Mouse (Mus musculus): ENCODE results near the gene Fpgs. TPM values are rescaled to one million over a fixed set of nuclear protein-coding genes. Genes with fewer than 3 reads are reported as not detected.

Gene Fpgs
- polyA plus RNA-seq (2015; fragmentation: Nextera tagmentation; extraction: Ambion mirVana) = 19.3 and 20.6 TPM in 2 replicates

DNA sequence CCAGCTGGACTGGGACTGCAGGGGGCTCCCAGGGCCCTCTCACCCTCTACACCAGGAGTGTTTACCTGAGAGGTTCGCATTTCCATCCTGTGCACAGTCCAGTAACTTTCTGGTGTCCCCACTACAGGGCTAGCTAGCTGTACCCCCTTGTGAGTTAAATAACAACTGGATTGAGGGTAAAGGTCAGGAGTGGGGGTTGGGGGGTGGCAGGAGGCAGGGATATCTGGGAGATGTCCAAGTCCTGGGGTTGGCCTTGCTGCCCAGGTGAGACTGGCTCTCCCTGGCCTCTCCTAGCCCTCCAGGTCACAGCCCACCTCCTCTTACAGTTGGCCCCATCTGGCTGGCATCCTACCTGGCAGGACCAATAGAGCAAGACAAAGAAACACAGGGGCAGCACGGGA, at the start of gene Fpgs:
TSS of gene Fpgs (minus strand) at position 125 of the 401 bp plus-strand sequence.
- no peak within 1 kb of the TSS for H3K9ac ChIP-seq (replicated peaks)
- no peaks in the 10 kb centered on the region for H3K27me3 ChIP-seq (replicated peaks)
- ATAC-seq (ENCODE audit: low FRiP score) = no peak
- no peaks in the 10 kb centered on the region for H3K9me3 ChIP-seq (replicated peaks)
- no peaks in the 10 kb centered on the region for H3K4me1 ChIP-seq
- peaks cover 58% of the 10 kb centered on the region for H3K36me3 ChIP-seq
- no peak within 1 kb of the TSS for H3K27ac ChIP-seq (replicated peaks)
- WGBS = 70% methylated on average over 2 of the region's 2 CpGs
- H3K4me3 ChIP-seq (replicated peaks) = no peak within 1 kb of the TSS
- H3K4me2 ChIP-seq = no peak within 1 kb of the TSS

DNA sequence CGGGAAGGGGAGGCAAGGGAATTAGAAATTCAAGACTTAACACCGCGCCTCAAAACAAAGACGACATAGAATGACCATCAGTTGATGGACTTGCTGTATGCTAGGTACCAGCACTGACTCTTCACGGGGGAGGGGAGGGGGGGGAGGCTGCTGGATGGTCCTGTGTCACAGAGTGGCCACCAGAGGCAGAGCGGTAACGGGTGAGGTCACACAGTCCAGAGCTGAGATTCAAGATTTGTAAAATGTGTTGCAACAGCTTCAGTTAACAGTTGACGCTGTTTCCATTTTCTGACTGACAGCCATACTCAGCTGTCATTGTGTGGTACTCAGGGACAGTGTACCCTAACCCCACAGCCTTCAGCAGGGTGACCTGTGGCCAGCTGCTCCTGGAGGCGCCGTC, 48.2 kb upstream of the Fpgs start:
- Histone ChIP-seq H3K4me1 (peaks cover 22% of the 10 kb centered on the region), H3K9me3 (replicated peaks) (no peaks in the 10 kb centered on the region), H3K4me3 (replicated peaks) (no peak overlapping the region)

DNA sequence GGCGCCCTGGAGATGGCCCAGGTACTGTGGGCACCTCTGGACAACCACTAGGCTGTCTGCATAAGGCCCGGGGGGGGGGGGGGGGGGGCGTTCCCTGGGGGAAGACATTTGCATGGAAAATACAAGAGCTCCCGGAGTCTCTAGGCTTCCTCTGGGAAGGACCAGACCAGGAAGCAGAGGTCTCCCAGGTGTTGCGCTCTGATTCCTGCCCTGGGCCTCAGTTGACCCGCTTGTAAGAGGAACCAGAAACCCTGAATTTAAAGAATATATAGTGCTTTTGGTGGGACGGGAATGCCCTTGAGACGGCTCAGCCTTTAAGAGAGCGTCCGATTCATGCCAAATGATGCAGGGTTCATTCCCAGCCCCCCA, 47.7 kb upstream of the Fpgs start:
- peak overlapping the region; percentile 52 for H3K4me2 ChIP-seq
- H3K27me3 ChIP-seq (replicated peaks) = no peaks in the 10 kb centered on the region
- no peaks in the 10 kb centered on the region for H3K9me3 ChIP-seq (replicated peaks)
- no peak overlapping the region for H3K9ac ChIP-seq (replicated peaks)
- H3K4me3 ChIP-seq (replicated peaks) = peak overlapping the region; percentile 22
- H3K36me3 ChIP-seq = peaks cover 73% of the 10 kb centered on the region
- WGBS = 13% methylated on average over 10 of the region's 10 CpGs
- no peak for ATAC-seq (ENCODE audit: low FRiP score)
- peak overlapping the region; percentile 48; the same call in 1 of the 2 replicates for H3K27ac ChIP-seq (replicated peaks)
- H3K4me1 ChIP-seq = peaks cover 20% of the 10 kb centered on the region

More for the DNA sequence above, 48.2 kb upstream of the Fpgs start:
- Histone ChIP-seq H3K36me3 (peaks cover 68% of the 10 kb centered on the region), H3K27me3 (replicated peaks) (no peaks in the 10 kb centered on the region), H3K9ac (replicated peaks) (no peak overlapping the region), H3K27ac (replicated peaks) (no peak overlapping the region), H3K4me2 (peak overlapping the region; percentile 52; the same call in 1 of the 2 replicates)
- no peak for ATAC-seq (ENCODE audit: low FRiP score)
- 64% methylated on average over 10 of the region's 10 CpGs for WGBS

DNA sequence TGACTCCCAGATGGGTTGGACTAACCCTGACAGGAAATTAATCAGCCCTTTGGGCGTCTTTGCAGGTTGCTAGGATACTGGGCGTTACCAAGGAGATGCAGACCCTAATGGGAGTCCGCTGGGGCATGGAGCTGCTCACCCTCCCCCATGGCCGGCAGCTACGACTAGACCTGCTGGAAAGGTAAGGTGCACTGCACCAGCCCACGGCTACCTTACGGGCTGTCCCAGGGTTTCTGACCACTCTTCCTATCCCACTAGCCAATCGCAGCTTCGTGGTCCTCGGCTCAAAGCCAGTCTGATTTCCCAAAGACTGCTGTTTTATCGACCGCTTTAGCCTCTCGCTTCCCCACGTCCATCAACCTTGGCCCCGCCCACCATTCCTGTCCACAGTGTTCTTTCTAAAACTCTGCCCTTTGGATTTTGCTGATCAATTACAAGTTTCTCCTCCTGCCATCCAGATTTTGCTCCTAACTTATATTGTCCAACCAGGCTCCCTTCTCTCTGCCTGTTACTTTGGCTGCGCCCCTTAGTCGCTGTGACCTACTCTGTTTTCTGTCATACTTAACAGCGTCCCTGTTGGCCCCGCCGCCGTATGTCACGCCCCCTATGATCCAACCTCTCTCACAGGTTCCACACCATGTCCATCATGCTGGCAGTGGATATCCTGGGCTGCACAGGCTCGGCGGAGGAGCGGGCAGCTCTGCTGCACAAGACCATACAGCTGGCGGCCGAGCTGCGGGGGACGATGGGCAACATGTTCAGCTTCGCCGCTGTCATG, 47.1 kb upstream of the Fpgs start:
- no peak overlapping the region; the same call in 1 of the 2 replicates for H3K9ac ChIP-seq (replicated peaks)
- H3K36me3 ChIP-seq = peaks cover 79% of the 10 kb centered on the region
- H3K27ac ChIP-seq (replicated peaks) = peak overlapping the region; percentile 48
- 9% methylated on average over 31 of the region's 31 CpGs for WGBS
- peak overlapping the region; percentile 22 for H3K4me3 ChIP-seq (replicated peaks)
- H3K4me2 ChIP-seq = peak overlapping the region; percentile 52
- ATAC-seq (ENCODE audit: low FRiP score) = peak; percentile 61
- H3K4me1 ChIP-seq = peaks cover 19% of the 10 kb centered on the region
- H3K9me3 ChIP-seq (replicated peaks) = no peaks in the 10 kb centered on the region
- no peaks in the 10 kb centered on the region for H3K27me3 ChIP-seq (replicated peaks)

DNA sequence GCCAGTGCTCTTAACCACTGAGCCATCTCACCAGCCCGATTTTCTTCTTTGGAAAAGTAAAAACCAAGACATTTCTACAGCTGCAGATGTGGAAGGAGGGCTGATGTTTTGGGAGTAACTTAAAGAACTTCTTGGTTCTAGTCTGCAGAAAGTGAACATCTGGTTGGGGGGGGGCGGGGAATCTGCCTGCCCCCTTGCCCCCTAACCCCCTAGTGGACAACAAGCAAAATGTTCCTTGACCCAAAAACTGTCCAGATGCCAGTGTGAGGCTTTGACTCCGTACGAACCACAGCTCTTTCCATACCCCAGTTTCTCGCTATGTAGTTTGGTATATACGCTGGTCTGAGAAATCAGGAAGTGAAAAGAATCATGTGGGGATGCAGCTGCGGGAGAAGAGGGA, 46.3 kb upstream of the Fpgs start:
- Histone ChIP-seq H3K36me3 (peaks cover 88% of the 10 kb centered on the region), H3K9me3 (replicated peaks) (no peaks in the 10 kb centered on the region), H3K4me2 (no peak overlapping the region), H3K4me3 (replicated peaks) (no peak overlapping the region), H3K27ac (replicated peaks) (no peak overlapping the region), H3K4me1 (peaks cover 19% of the 10 kb centered on the region), H3K9ac (replicated peaks) (no peak overlapping the region; the same call in 1 of the 2 replicates), H3K27me3 (replicated peaks) (no peaks in the 10 kb centered on the region)
- 72% methylated on average over 7 of the region's 7 CpGs for WGBS
- no peak for ATAC-seq (ENCODE audit: low FRiP score)

DNA sequence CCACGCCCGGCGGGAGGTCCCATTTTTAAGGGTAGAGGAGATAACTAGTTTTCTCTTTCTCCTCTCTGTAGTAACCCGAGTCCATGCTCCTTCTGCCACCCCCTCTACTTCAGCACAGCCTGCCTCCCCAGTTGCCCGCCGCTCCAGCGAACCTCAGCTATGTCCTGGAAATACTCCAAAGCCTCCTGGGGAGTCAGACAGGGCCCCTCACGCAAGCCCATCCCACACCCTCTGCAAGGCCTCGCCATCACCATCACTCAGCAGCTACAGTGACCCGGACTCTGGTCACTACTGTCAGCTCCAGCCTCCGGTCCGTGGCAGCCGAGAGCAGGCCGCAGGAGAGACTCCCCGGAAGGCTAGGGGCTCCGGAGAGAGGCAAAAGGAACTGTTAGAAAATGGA, 45.1 kb upstream of the Fpgs start:
- 87% methylated on average over 16 of the region's 16 CpGs for WGBS
- no peaks in the 10 kb centered on the region for H3K27me3 ChIP-seq (replicated peaks)
- no peak overlapping the region for H3K9ac ChIP-seq (replicated peaks)
- peaks cover 83% of the 10 kb centered on the region for H3K36me3 ChIP-seq
- H3K4me1 ChIP-seq = peaks cover 25% of the 10 kb centered on the region
- H3K4me3 ChIP-seq (replicated peaks) = no peak overlapping the region
- no peak overlapping the region for H3K27ac ChIP-seq (replicated peaks)
- no peaks in the 10 kb centered on the region for H3K9me3 ChIP-seq (replicated peaks)
- no peak overlapping the region for H3K4me2 ChIP-seq
- no peak for ATAC-seq (ENCODE audit: low FRiP score)

DNA sequence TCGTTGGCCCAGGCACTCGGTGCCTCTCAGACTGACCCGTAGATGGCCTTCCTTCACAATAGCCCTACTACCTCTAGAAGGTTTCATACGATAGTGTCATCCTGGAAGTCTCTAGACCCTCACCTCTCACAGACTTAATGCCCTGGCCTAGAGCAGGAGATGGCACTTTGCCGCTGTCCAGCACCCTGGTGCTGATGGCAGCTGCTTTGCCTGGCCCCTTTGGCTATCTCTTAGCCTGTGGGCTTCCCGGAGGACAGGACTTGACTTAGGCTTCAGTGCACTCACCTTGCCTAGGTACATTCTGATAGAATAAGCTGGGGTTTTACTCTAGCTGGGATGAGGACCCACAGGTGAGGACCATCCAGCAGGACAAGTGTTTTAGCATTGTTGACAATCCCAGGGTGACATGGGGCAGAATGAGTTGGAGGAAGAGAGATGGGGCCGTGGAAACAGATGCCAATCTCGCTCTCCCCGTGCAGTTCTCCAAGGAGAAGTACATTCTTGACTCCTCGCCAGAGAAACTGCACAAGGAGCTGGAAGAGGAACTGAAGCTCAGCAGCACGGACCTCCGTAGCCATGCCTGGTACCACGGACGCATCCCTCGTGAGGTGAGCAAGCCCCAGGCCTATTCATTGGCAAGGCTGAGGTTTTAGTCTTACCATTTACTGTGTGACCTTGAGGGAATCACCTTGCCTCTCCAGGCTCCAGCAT, 40.5 kb upstream of the Fpgs start:
- Histone ChIP-seq H3K4me3 (replicated peaks) (no peak overlapping the region), H3K4me1 (peaks cover 49% of the 10 kb centered on the region), H3K4me2 (no peak overlapping the region), H3K9ac (replicated peaks) (no peak overlapping the region), H3K36me3 (peaks cover 44% of the 10 kb centered on the region), H3K27ac (replicated peaks) (no peak overlapping the region), H3K9me3 (replicated peaks) (no peaks in the 10 kb centered on the region), H3K27me3 (replicated peaks) (no peaks in the 10 kb centered on the region)
- WGBS = 77% methylated on average over 15 of the region's 15 CpGs
- ATAC-seq (ENCODE audit: low FRiP score) = no peak

DNA sequence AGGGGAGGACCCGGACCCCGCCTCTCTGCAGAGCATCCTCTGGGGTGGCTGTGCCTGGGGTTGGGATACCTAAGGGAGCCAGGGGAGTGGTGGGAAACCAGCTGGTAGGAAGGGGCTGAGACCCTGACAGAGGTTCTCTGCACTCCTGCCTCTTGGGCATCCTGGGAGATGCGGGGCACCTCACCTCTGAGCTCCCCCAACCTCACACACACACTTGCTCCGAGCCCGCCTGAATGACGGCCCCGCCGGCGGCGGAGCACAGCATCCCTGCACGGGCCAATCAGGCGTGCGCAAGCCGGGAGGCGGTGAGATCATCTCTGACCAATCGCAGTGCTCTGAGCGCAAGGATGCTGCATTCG, 38.2 kb upstream of the Fpgs start:
- peak; percentile 94 for ATAC-seq (ENCODE audit: low FRiP score)
- peak overlapping the region; percentile 89 for H3K27ac ChIP-seq (replicated peaks)
- peaks cover 25% of the 10 kb centered on the region for H3K36me3 ChIP-seq
- WGBS = 8% methylated on average over 18 of the region's 18 CpGs
- no peaks in the 10 kb centered on the region for H3K9me3 ChIP-seq (replicated peaks)
- peak overlapping the region; percentile 94 for H3K9ac ChIP-seq (replicated peaks)
- peak overlapping the region; percentile 80 for H3K4me3 ChIP-seq (replicated peaks)
- H3K4me1 ChIP-seq = peaks cover 51% of the 10 kb centered on the region
- H3K27me3 ChIP-seq (replicated peaks) = no peaks in the 10 kb centered on the region
- peak overlapping the region; percentile 76 for H3K4me2 ChIP-seq

DNA sequence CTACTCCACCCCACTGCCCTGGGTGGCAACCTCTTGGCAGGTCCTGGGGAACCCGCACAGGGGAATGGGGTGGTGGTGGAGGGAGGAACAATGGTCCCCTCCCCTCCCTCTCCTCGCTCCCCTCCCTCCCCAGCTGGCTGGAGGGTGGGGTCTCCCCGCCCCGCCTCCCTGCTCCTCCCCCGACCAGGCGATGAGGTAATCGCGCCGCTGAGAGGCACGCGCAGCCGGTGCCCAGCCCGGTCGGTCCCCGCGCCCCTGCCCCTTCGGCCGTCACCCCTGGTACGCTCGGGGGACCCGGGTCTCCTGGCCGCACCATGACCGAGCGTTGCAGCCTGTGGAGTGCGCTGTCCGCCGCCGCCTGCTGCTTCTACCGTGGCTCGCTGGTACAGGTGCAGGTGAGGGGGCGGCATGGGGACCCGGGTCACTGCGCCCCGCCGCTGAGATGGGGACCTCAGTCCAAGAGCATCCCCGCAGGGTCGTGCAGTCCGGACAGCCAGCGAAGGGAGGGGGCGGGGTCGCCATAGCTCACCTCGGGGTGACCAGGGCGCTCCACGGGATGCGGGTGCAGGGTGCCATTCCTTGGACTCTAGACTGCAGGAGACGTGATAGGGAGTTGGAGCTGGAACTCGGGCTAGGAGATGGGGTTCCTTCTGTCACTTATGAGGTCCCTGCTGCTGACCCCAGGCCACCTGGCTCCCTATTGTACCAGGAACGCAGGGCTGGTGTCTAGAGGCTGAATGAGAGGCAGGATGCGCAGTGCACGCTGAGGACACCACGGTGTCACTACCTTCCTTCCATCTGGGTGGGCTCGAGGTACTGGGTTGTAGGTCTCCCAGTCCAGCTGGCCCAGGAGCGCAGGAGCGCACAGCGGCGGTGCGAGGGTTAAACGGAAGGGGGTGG, 37.6 kb upstream of the Fpgs start:
- H3K27ac ChIP-seq (replicated peaks) = peak overlapping the region; percentile 89
- peak; percentile 58 for ATAC-seq (ENCODE audit: low FRiP score)
- no peaks in the 10 kb centered on the region for H3K27me3 ChIP-seq (replicated peaks)
- H3K9me3 ChIP-seq (replicated peaks) = no peaks in the 10 kb centered on the region
- peaks cover 51% of the 10 kb centered on the region for H3K4me1 ChIP-seq
- peak overlapping the region; percentile 76 for H3K4me2 ChIP-seq
- peak overlapping the region; percentile 80 for H3K4me3 ChIP-seq (replicated peaks)
- H3K36me3 ChIP-seq = peaks cover 18% of the 10 kb centered on the region
- H3K9ac ChIP-seq (replicated peaks) = peak overlapping the region; percentile 94
- 5% methylated on average over 54 of the region's 58 CpGs for WGBS

DNA sequence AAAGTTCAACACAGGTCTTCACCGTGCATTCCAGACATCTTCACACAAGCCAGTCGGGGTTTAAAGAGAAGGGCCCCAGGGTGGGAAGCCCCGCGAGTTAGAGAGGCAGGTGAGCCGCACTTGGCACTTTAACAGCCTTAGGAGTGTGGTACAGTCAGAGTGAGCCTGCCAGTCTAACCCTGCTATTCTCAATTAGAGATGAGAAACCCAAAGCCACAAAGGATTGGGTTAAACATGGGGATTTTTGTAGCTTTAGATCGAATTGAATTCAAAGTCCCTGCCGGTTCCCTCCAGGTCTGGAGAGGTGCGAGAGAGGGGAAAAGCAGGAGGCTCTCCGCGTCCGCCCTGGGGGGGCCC, 36.9 kb upstream of the Fpgs start, which contains the start of gene 6330409D20Rik:
TSS of gene 6330409D20Rik (minus strand) at position 101 of the 357 bp plus-strand sequence.
- H3K4me3 ChIP-seq (replicated peaks) = peak within 1 kb of the TSS; percentile 80
- peaks cover 12% of the 10 kb centered on the region for H3K36me3 ChIP-seq
- H3K4me1 ChIP-seq = peaks cover 51% of the 10 kb centered on the region
- H3K4me2 ChIP-seq = peak within 1 kb of the TSS; percentile 76
- H3K9ac ChIP-seq (replicated peaks) = peak within 1 kb of the TSS; percentile 94
- no peaks in the 10 kb centered on the region for H3K27me3 ChIP-seq (replicated peaks)
- no peaks in the 10 kb centered on the region for H3K9me3 ChIP-seq (replicated peaks)
- WGBS = 6% methylated on average over 11 of the region's 11 CpGs
- no peak for ATAC-seq (ENCODE audit: low FRiP score)
- peak within 1 kb of the TSS; percentile 89 for H3K27ac ChIP-seq (replicated peaks)

DNA sequence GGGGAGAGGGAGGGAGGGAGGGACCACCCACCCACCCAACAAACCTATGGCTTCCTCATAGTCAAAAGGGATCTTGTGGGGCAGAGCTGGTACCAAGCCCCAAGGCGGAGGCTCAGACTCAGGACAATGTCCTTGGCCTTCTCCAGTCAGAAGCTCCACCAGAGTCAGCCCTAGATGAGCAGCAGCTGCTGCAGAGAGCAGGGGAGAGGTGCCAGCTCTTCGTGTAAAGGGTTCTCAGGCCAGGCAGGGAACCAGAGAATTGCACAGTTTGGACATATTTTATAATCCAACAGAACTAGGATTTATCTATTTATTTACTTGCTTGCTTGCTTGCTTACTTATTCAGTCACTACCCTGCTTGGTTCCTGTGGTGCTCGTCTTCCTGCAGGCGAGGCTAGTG, 35.4 kb upstream of the Fpgs start:
- H3K4me3 ChIP-seq (replicated peaks) = no peak overlapping the region
- peaks cover 48% of the 10 kb centered on the region for H3K4me1 ChIP-seq
- H3K36me3 ChIP-seq = no peaks in the 10 kb centered on the region
- H3K27me3 ChIP-seq (replicated peaks) = no peaks in the 10 kb centered on the region
- no peak for ATAC-seq (ENCODE audit: low FRiP score)
- H3K4me2 ChIP-seq = no peak overlapping the region
- no peak overlapping the region for H3K27ac ChIP-seq (replicated peaks)
- H3K9ac ChIP-seq (replicated peaks) = 0 out of 2 replicates have a peak overlapping the region, but pooled peaks have one; percentile 3
- H3K9me3 ChIP-seq (replicated peaks) = no peaks in the 10 kb centered on the region
- 78% methylated on average over 4 of the region's 4 CpGs for WGBS
